26 mouse cellular contexts compared by ENCODE assay signal in the genomic region with DNA sequence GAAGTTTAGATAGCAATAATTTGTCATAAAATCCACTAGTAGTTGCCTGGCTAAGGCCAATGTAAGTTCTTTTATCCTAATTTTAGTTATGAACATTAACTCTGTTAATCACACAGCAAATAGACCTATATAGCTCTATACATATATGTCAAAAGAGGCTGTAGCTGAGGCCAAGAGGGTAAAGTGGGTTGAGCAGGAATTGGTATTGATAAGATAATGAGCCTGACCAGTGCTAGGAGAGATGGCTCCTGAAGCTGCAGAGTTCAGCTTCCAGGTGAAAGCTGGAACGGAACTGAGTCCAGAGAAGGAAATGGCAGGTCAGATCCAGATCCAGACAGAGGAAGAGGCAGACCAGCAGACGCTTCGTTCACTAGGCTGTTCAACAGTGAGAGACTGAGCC. TPM values are rescaled to one million over a fixed set of nuclear protein-coding genes. Genes with fewer than 3 reads are reported as not detected.
"Had no signal": no experiment of that assay in that cellular context is flagged by ENCODE, and none has a peak within 500 bp of the region (broad histone marks: within the 10 kb centered on the region; RNA-seq: fewer than 3 reads in every experiment).

No protein-coding gene starts in this region.

- H3K9me3 ChIP-seq: intestine, embryonic 15.5 days; kidney, embryonic 15.5 days had no signal

- H3K4me1 ChIP-seq: intestine, embryonic 15.5 days had no signal

- H3K27ac ChIP-seq: intestine, embryonic 15.5 days; kidney, embryonic 15.5 days; left cerebral cortex, adult 2 months had no signal

- DNase-seq: kidney, adult 11 months; kidney, adult 8-10 months; kidney, postnatal 10 days; kidney, postnatal 36 days; layer of hippocampus, postnatal 36 days; lung, adult 2 months; lung, postnatal 14 days; lung, postnatal 4 days; midbrain, embryonic 14.5 days; thymus, adult 18-20 months; thymus, postnatal 36 days had no signal

- H3K4me3 ChIP-seq: intestine, embryonic 15.5 days; kidney, embryonic 15.5 days; left cerebral cortex, adult 2 months had no signal

- H3K27me3 ChIP-seq: intestine, embryonic 15.5 days; kidney, embryonic 15.5 days had no signal

- H3K4me2 ChIP-seq: intestine, embryonic 15.5 days; kidney, embryonic 15.5 days; midbrain, embryonic 11.5 days had no signal

- ATAC-seq: intestine, embryonic 15.5 days had no signal

- H3K36me3 ChIP-seq: intestine, embryonic 15.5 days; kidney, embryonic 15.5 days had no signal

- H3K9ac ChIP-seq: intestine, embryonic 15.5 days; kidney, embryonic 15.5 days had no signal

RNA-seq across cellular contexts. Expression of gene Spink4, which starts 56.5 kb away (rescaled TPM):
- total RNA-seq: layer of hippocampus, adult 8-10 months; layer of hippocampus, postnatal 10 days; layer of hippocampus, postnatal 36 days; left cerebral cortex, adult 2 months; left cerebral cortex, postnatal 10 days; left cerebral cortex, postnatal 36 days; megakaryocyte-erythroid progenitor cell, adult 5-6 weeks; midbrain, postnatal 0 days had no signal
- polyA plus RNA-seq: limb, embryonic 11.5 days; midbrain, embryonic 11.5 days; midbrain, embryonic 14.5 days; midbrain, postnatal 0 days; neural tube, embryonic 11.5 days; neural tube, embryonic 14.5 days; spleen, adult 2 months; urinary bladder, adult 2 months had no signal
